Mouse (Mus musculus) heart, adult 2 months (tissue): Measurements from ENCODE around the gene Trnp1.

Source experiments
- CTCF ChIP-seq: fragments of 200-600 bp; IDR thresholded peaks from 2 replicates; pipeline ENCODE4 v1.8.1; 2022; ENCODE audit warnings: antibody characterized with exemption, mild to moderate bottlenecking, moderate library complexity
- EP300 ChIP-seq: fragments of 200-500 bp; IDR thresholded peaks from 2 replicates; pipeline ENCODE4 v1.6.1; 2011; ENCODE audit warnings: low read depth, low read length, control low read depth; ENCODE audit not compliant: insufficient read depth

DNA sequence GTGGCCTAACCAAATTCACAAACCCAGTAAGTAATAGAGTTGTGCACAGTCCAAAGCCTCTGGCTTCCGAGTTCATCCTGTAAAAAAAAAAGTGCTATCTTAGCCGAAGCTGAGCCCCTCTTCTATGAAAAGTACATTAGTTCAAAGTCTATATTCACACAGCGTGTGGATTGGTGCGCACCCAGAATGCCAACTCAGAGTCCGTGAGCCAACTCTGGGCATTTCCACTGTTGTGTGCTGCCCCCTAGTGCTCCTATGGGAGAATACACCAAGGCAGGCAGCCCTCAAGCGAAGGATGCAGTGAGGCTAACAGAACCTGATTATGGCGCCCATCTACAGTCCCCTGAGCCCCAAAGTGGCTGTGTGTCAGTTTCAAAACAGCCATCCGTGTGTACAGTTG is 14.6 kb upstream of the Trnp1 start:
- TF ChIP-seq CTCF (peak; percentile 93; the same call in 1 of the 2 replicates), EP300 (peak; percentile 81)
